Mouse (Mus musculus) liver, embryonic 16.5 days (tissue): Measurements from ENCODE around the gene Nufip2. TPM values are rescaled to one million over a fixed set of nuclear protein-coding genes. Genes with fewer than 3 reads are reported as not detected.
A peak's percentile ranks its signal among the peaks of the same experiment; 100 is the strongest.
"Not testable (repeated sequence)": the region's sequence is repeated elsewhere in the genome, so short reads cannot be mapped to it uniquely, and the experiment has no call there.

Experiments
- ATAC-seq: fragments of 200-750 bp; cut with Nextera tagmentation; 2 replicates; pipeline ENCODE4 v1.8.0; 2017; ENCODE audit warnings: low read depth, mild to moderate bottlenecking, moderate number of reproducible peaks, moderate library complexity
- H3K27ac ChIP-seq: fragments of 300-500 bp; sonication (generic); 2 replicates; pipeline ENCODE4 v1.5.1; 2014; ENCODE audit warnings: mild to moderate bottlenecking, low read length
- H3K27me3 ChIP-seq: fragments of 300-500 bp; sonication (generic); 2 replicates; pipeline ENCODE4 v1.6.1; 2014; ENCODE audit warnings: low read depth, low read length, mixed read lengths; ENCODE audit not compliant: control insufficient read depth, insufficient read depth
- H3K36me3 ChIP-seq: fragments of 300-500 bp; sonication (generic); 2 replicates; pipeline ENCODE4 v1.6.1; 2014; ENCODE audit warnings: mild to moderate bottlenecking; ENCODE audit not compliant: control insufficient read depth, insufficient read depth
- H3K4me1 ChIP-seq: fragments of 300-500 bp; sonication (generic); 2 replicates; pipeline ENCODE4 v1.6.1; 2014; ENCODE audit warnings: low read depth, low read length, mixed read lengths; ENCODE audit not compliant: control insufficient read depth
- H3K4me2 ChIP-seq: fragments of 300-500 bp; sonication (generic); 2 replicates; pipeline ENCODE4 v1.6.1; 2014; ENCODE audit warnings: low read depth, low read length, mixed read lengths
- H3K4me3 ChIP-seq: fragments of 300-500 bp; sonication (generic); 2 replicates; pipeline ENCODE4 v1.5.1; 2014; ENCODE audit warnings: low read depth, mild to moderate bottlenecking, low read length
- H3K9ac ChIP-seq: fragments of 300-500 bp; sonication (generic); 2 replicates; pipeline ENCODE4 v1.6.1; 2014; ENCODE audit warnings: low read depth, low read length
- H3K9me3 ChIP-seq: fragments of 300-500 bp; sonication (generic); replicated peaks from 2 replicates; pipeline ENCODE4 v1.6.1; 2016; ENCODE audit warnings: low read length; ENCODE audit not compliant: control insufficient read depth
- WGBS: fragments of 180-500 bp; shearing (Covaris S2); extraction: QIAGEN DNeasy Blood & Tissue Kit; methylation state at CpG from one replicate; pipeline ENCODE4 v1.1.7; 2014; ENCODE audit not compliant: insufficient replicate concordance; 5-methylcytosine and 5-hydroxymethylcytosine counted together
- polyA plus RNA-seq: library from polyadenylated mRNA; unstranded; fragments of >200 nt; fragmentation: Nextera tagmentation; extraction: Ambion mirVana; gene quantifications from 2 replicates; pipeline ENCODE4 v1.2.1, GENCODE M21; 2015

Nufip2 gene
- polyA plus RNA-seq, 1 experiment from 2014 or later, result 1.4 TPM

GRCm38 (mm10) chr11:77665384-77665783 is 20.6 kb upstream of the Nufip2 start:
- H3K36me3 ChIP-seq, ATAC-seq, H3K4me2 ChIP-seq, H3K27ac ChIP-seq, H3K9ac ChIP-seq, H3K4me1 ChIP-seq, H3K9me3 ChIP-seq, H3K4me3 ChIP-seq, H3K27me3 ChIP-seq: not testable (repeated sequence)
- 63% methylated on average over 5 of the region's 5 CpGs for WGBS

- ATAC-seq, H3K9ac ChIP-seq, H3K4me1 ChIP-seq, H3K27me3 ChIP-seq, H3K4me2 ChIP-seq, H3K27ac ChIP-seq, H3K9me3 ChIP-seq, H3K4me3 ChIP-seq, H3K36me3 ChIP-seq: not testable (repeated sequence)
- WGBS, result 55% methylated on average over 8 of the region's 8 CpGs
Observed at GRCm38 (mm10) chr11:77666766-77667165, 19.2 kb upstream of the Nufip2 start.

- no peak overlapping the region for H3K4me2 ChIP-seq
- 78% methylated on average over 2 of the region's 2 CpGs for WGBS
- H3K36me3 ChIP-seq, result no peaks in the 10 kb centered on the region
- H3K4me1 ChIP-seq, result no peaks in the 10 kb centered on the region
- no peak overlapping the region for H3K27ac ChIP-seq
- no peaks in the 10 kb centered on the region for H3K27me3 ChIP-seq
- no peaks in the 10 kb centered on the region for H3K9me3 ChIP-seq
- H3K9ac ChIP-seq, result no peak overlapping the region
- no peak for ATAC-seq
- no peak overlapping the region for H3K4me3 ChIP-seq
Observed at GRCm38 (mm10) chr11:77672746-77673145, 13.2 kb upstream of the Nufip2 start.

GRCm38 (mm10) chr11:77673428-77673991 is 12.4 kb upstream of the Nufip2 start:
- H3K9me3 ChIP-seq, result no peaks in the 10 kb centered on the region
- WGBS, result 65% methylated on average over 4 of the region's 4 CpGs
- no peak overlapping the region for H3K4me3 ChIP-seq
- no peaks in the 10 kb centered on the region for H3K27me3 ChIP-seq
- H3K9ac ChIP-seq, result no peak overlapping the region
- no peak overlapping the region for H3K4me2 ChIP-seq
- no peak overlapping the region for H3K27ac ChIP-seq
- no peaks in the 10 kb centered on the region for H3K36me3 ChIP-seq
- no peak for ATAC-seq
- no peaks in the 10 kb centered on the region for H3K4me1 ChIP-seq

- Histone ChIP-seq H3K4me1 (peaks cover 3% of the 10 kb centered on the region; the same call in 1 of the 2 replicates), H3K27me3 (no peaks in the 10 kb centered on the region), H3K27ac (no peak overlapping the region), H3K36me3 (no peaks in the 10 kb centered on the region), H3K4me2 (no peak overlapping the region), H3K4me3 (no peak overlapping the region), H3K9me3 (no peaks in the 10 kb centered on the region), H3K9ac (no peak overlapping the region)
- WGBS, result 17% methylated on average over 2 of the region's 2 CpGs
- ATAC-seq, result no peak
Observed at GRCm38 (mm10) chr11:77680018-77680417, 5.9 kb upstream of the Nufip2 start.

GRCm38 (mm10) chr11:77684896-77685295 is 1.1 kb upstream of the Nufip2 start:
- 37% methylated on average over 2 of the region's 2 CpGs for WGBS

GRCm38 (mm10) chr11:77686346-77686840 is 438 bp downstream of the Nufip2 start:
- peak overlapping the region; percentile 86 for H3K4me3 ChIP-seq
- H3K4me1 ChIP-seq, result peaks cover 8% of the 10 kb centered on the region; the same call in 1 of the 2 replicates
- H3K4me2 ChIP-seq, result peak overlapping the region; percentile 88
- no peaks in the 10 kb centered on the region for H3K9me3 ChIP-seq
- H3K36me3 ChIP-seq, result peaks cover under 1% of the 10 kb centered on the region
- H3K27me3 ChIP-seq, result no peaks in the 10 kb centered on the region
- peak overlapping the region; percentile 95 for H3K27ac ChIP-seq
- WGBS, result 1% methylated on average over 26 of the region's 30 CpGs
- peak overlapping the region; percentile 96 for H3K9ac ChIP-seq
- peak; percentile 40 for ATAC-seq

More at GRCm38 (mm10) chr11:77684896-77685295, 1.1 kb upstream of the Nufip2 start:
- Histone ChIP-seq H3K4me2 (peak overlapping the region; percentile 31; the same call in 1 of the 2 replicates), H3K4me1 (peaks cover 8% of the 10 kb centered on the region; the same call in 1 of the 2 replicates), H3K9me3 (no peaks in the 10 kb centered on the region), H3K4me3 (no peak overlapping the region), H3K36me3 (no peaks in the 10 kb centered on the region), H3K9ac (no peak overlapping the region), H3K27ac (no peak overlapping the region), H3K27me3 (no peaks in the 10 kb centered on the region)
- ATAC-seq, result no peak

- peaks cover 8% of the 10 kb centered on the region; the same call in 1 of the 2 replicates for H3K4me1 ChIP-seq
- H3K4me2 ChIP-seq, result peak overlapping the region; percentile 88
- H3K27ac ChIP-seq, result peak overlapping the region; percentile 95
- H3K4me3 ChIP-seq, result peak overlapping the region; percentile 86
- peak overlapping the region; percentile 96 for H3K9ac ChIP-seq
- H3K27me3 ChIP-seq, result no peaks in the 10 kb centered on the region
- peaks cover 7% of the 10 kb centered on the region for H3K36me3 ChIP-seq
- H3K9me3 ChIP-seq, result no peaks in the 10 kb centered on the region
- under 1% methylated on average over 60 of the region's 76 CpGs for WGBS
- ATAC-seq, result peak; percentile 30
Observed at GRCm38 (mm10) chr11:77686841-77687540, 1.0 kb downstream of the Nufip2 start.

- peak overlapping the region; percentile 86 for H3K4me3 ChIP-seq
- H3K4me2 ChIP-seq, result peak overlapping the region; percentile 88
- H3K4me1 ChIP-seq, result peaks cover 10% of the 10 kb centered on the region
- peaks cover 13% of the 10 kb centered on the region for H3K36me3 ChIP-seq
- H3K9me3 ChIP-seq, result no peaks in the 10 kb centered on the region
- ATAC-seq, result no peak
- H3K27ac ChIP-seq, result peak overlapping the region; percentile 95
- no peaks in the 10 kb centered on the region for H3K27me3 ChIP-seq
- WGBS, result under 1% methylated on average over 35 of the region's 40 CpGs
- peak overlapping the region; percentile 96 for H3K9ac ChIP-seq
Observed at GRCm38 (mm10) chr11:77687541-77688131, 1.7 kb downstream of the Nufip2 start.
